Mouse (Mus musculus): ENCODE measurements around the gene Rprd2. TPM values are rescaled to one million over a fixed set of nuclear protein-coding genes. Genes with fewer than 3 reads are reported as not detected.
A peak's percentile ranks its signal among the peaks of the same experiment; 100 is the strongest.

The Rprd2 gene
- polyA plus RNA-seq, 1 experiment = 22.8 TPM

GRCm38 (mm10) chr3:95856115-95856514 lies 37.5 kb upstream of the Rprd2 start:
- H3K4me3 ChIP-seq (ENCODE audit: insufficient read depth, low read length) = peak overlapping the region; percentile 83
- TF ChIP-seq CTCF (IDR thresholded peaks at IDR 0.05; ENCODE audit: extremely low read depth, insufficient read depth, low read length) = no peak
- TF ChIP-seq POLR2A (IDR thresholded peaks at IDR 0.05; ENCODE audit: extremely low read depth, insufficient read depth, low read length) = no peak

GRCm38 (mm10) chr3:95855502-95856089 lies 36.9 kb upstream of the Rprd2 start, which contains the start of gene Prpf3:
TSS of gene Prpf3 (minus strand) at chr3:95855885.
- peak within 1 kb of the TSS; percentile 51; the same call in 1 of the 2 replicates for H3K27ac ChIP-seq (ENCODE audit: insufficient read depth, low read length)
- TF ChIP-seq POLR2A (IDR thresholded peaks at IDR 0.05; ENCODE audit: extremely low read depth, insufficient read depth, low read length) (peak; percentile 77), CTCF (IDR thresholded peaks at IDR 0.05; ENCODE audit: extremely low read depth, insufficient read depth, low read length) (no peak)
- H3K4me1 ChIP-seq (ENCODE audit: control insufficient read depth, insufficient read depth, low read length) = no peaks in the 10 kb centered on the region; the same call in 1 of the 2 replicates
- peak within 1 kb of the TSS; percentile 83 for H3K4me3 ChIP-seq (ENCODE audit: insufficient read depth, low read length)

More at GRCm38 (mm10) chr3:95856115-95856514, 37.5 kb upstream of the Rprd2 start:
- Histone ChIP-seq H3K27ac (ENCODE audit: insufficient read depth, low read length) (peak overlapping the region; percentile 51; the same call in 1 of the 2 replicates), H3K4me1 (ENCODE audit: control insufficient read depth, insufficient read depth, low read length) (no peaks in the 10 kb centered on the region; the same call in 1 of the 2 replicates)

GRCm38 (mm10) chr3:95851317-95851716 lies 32.7 kb upstream of the Rprd2 start:
- TF ChIP-seq CTCF (IDR thresholded peaks at IDR 0.05; ENCODE audit: extremely low read depth, insufficient read depth, low read length) (no peak), POLR2A (IDR thresholded peaks at IDR 0.05; ENCODE audit: extremely low read depth, insufficient read depth, low read length) (no peak)
- H3K4me1 ChIP-seq (ENCODE audit: control insufficient read depth, insufficient read depth, low read length) = no peaks in the 10 kb centered on the region; the same call in 1 of the 2 replicates
- no peak overlapping the region for H3K27ac ChIP-seq (ENCODE audit: insufficient read depth, low read length)

GRCm38 (mm10) chr3:95850611-95851010 lies 31.9 kb upstream of the Rprd2 start:
- H3K27ac ChIP-seq (ENCODE audit: insufficient read depth, low read length) = no peak overlapping the region
- no peaks in the 10 kb centered on the region; the same call in 1 of the 2 replicates for H3K4me1 ChIP-seq (ENCODE audit: control insufficient read depth, insufficient read depth, low read length)
- no peak overlapping the region for H3K4me3 ChIP-seq (ENCODE audit: insufficient read depth, low read length)
- no peak for TF ChIP-seq CTCF (IDR thresholded peaks at IDR 0.05; ENCODE audit: extremely low read depth, insufficient read depth, low read length)
- no peak for TF ChIP-seq POLR2A (IDR thresholded peaks at IDR 0.05; ENCODE audit: extremely low read depth, insufficient read depth, low read length)

More at GRCm38 (mm10) chr3:95851317-95851716, 32.7 kb upstream of the Rprd2 start:
- no peak overlapping the region for H3K4me3 ChIP-seq (ENCODE audit: insufficient read depth, low read length)

GRCm38 (mm10) chr3:95842503-95843214 lies 24.0 kb upstream of the Rprd2 start:
- TF ChIP-seq CTCF (IDR thresholded peaks at IDR 0.05; ENCODE audit: extremely low read depth, insufficient read depth, low read length) (no peak), POLR2A (IDR thresholded peaks at IDR 0.05; ENCODE audit: extremely low read depth, insufficient read depth, low read length) (no peak)
- no peak overlapping the region for H3K4me3 ChIP-seq (ENCODE audit: insufficient read depth, low read length)
- H3K4me1 ChIP-seq (ENCODE audit: control insufficient read depth, insufficient read depth, low read length) = no peaks in the 10 kb centered on the region
- no peak overlapping the region for H3K27ac ChIP-seq (ENCODE audit: insufficient read depth, low read length)

GRCm38 (mm10) chr3:95839250-95839649 lies 20.6 kb upstream of the Rprd2 start:
- Histone ChIP-seq H3K27ac (ENCODE audit: insufficient read depth, low read length) (no peak overlapping the region), H3K4me3 (ENCODE audit: insufficient read depth, low read length) (no peak overlapping the region), H3K4me1 (ENCODE audit: control insufficient read depth, insufficient read depth, low read length) (no peaks in the 10 kb centered on the region)
- no peak for TF ChIP-seq CTCF (IDR thresholded peaks at IDR 0.05; ENCODE audit: extremely low read depth, insufficient read depth, low read length)
- no peak for TF ChIP-seq POLR2A (IDR thresholded peaks at IDR 0.05; ENCODE audit: extremely low read depth, insufficient read depth, low read length)

GRCm38 (mm10) chr3:95829053-95829452 lies 10.4 kb upstream of the Rprd2 start:
- Histone ChIP-seq H3K27ac (ENCODE audit: insufficient read depth, low read length) (no peak overlapping the region), H3K4me1 (ENCODE audit: control insufficient read depth, insufficient read depth, low read length) (no peaks in the 10 kb centered on the region), H3K4me3 (ENCODE audit: insufficient read depth, low read length) (no peak overlapping the region)
- TF ChIP-seq CTCF (IDR thresholded peaks at IDR 0.05; ENCODE audit: extremely low read depth, insufficient read depth, low read length) = no peak
- no peak for TF ChIP-seq POLR2A (IDR thresholded peaks at IDR 0.05; ENCODE audit: extremely low read depth, insufficient read depth, low read length)

- no peaks in the 10 kb centered on the region for H3K4me1 ChIP-seq (ENCODE audit: control insufficient read depth, insufficient read depth, low read length)
- H3K4me3 ChIP-seq (ENCODE audit: insufficient read depth, low read length) = no peak overlapping the region
- no peak for TF ChIP-seq POLR2A (IDR thresholded peaks at IDR 0.05; ENCODE audit: extremely low read depth, insufficient read depth, low read length)
- TF ChIP-seq CTCF (IDR thresholded peaks at IDR 0.05; ENCODE audit: extremely low read depth, insufficient read depth, low read length) = no peak
- H3K27ac ChIP-seq (ENCODE audit: insufficient read depth, low read length) = no peak overlapping the region
Observed at GRCm38 (mm10) chr3:95826275-95826674, 7.6 kb upstream of the Rprd2 start.

GRCm38 (mm10) chr3:95820046-95821010 lies 1.7 kb upstream of the Rprd2 start:
- peaks cover 2% of the 10 kb centered on the region; the same call in 1 of the 2 replicates for H3K4me1 ChIP-seq (ENCODE audit: control insufficient read depth, insufficient read depth, low read length)
- H3K4me3 ChIP-seq (ENCODE audit: insufficient read depth, low read length) = peak overlapping the region; percentile 93
- TF ChIP-seq CTCF (IDR thresholded peaks at IDR 0.05; ENCODE audit: extremely low read depth, insufficient read depth, low read length) = no peak
- TF ChIP-seq POLR2A (IDR thresholded peaks at IDR 0.05; ENCODE audit: extremely low read depth, insufficient read depth, low read length) = no peak
- H3K27ac ChIP-seq (ENCODE audit: insufficient read depth, low read length) = peak overlapping the region; percentile 95
